Mouse (Mus musculus) spleen, postnatal 14 days (tissue): ENCODE measurements around the gene Ttyh3.

Experiments
- DNase-seq, 2 experiments: peaks; one replicate each; pipeline ENCODE4 v3.0.0; 2021 to 2022; ENCODE audit warnings: low spot score in 2 of 2

Gene Ttyh3

DNA sequence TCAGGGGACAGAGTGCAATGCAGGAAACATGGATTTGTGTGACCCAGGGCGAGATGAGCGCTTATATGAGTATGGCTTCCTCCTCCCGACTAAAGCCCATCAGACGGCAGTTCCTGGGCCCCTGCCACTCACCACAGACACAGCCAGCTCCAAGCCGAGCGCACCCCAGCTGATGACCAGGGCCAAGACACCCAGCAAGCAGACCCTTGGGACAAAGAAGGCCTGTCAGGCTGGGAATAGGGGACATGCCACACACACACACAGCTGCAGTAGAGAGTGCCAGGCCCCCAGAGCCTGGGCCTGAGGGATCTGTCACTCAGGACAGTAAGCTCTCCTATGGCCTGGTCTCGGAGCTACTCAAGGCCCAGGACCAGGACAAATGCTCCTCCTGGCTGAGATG is 15.4 kb downstream of the Ttyh3 start:
- DNase-seq = no peak

DNA sequence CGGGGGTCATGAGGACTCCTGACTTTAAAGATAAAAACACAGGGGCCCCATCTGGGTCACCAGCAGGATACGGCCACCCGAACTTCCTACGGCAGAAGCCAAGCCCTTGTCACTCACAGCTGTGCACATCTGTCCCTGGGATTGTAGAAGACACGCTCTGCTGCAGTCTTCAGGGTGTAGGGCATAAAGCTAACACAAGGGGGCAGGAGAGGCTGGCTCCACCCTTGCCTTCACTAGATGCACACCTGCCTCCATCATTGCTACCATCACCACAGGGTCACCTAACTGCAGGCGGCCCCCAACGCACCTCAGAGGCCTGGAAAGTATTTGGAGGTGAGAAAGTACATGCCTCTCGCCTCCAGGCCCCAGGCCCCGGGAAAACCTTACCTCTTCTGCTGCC is 19.8 kb downstream of the Ttyh3 start:
- no peak for DNase-seq

DNA sequence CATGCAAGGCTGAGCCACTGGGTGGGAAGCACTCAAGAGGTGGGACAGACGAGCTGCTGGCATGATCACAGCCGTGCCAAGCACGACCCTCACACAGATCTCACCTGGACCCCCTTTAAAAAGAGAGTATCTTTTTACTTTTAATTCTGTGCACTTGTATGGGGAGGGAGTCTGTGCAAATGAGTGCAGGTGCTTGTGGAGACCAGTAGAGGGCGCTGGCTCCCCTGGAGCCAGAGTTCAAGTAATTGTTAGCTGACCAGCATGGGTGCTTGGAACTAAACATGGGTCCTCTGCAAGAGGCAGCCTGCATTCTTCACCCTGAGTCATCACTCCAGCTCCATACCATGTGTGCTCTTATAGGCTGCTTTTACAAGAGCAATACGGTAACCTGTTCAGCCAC is 21.3 kb downstream of the Ttyh3 start:
- DNase-seq = no peak

DNA sequence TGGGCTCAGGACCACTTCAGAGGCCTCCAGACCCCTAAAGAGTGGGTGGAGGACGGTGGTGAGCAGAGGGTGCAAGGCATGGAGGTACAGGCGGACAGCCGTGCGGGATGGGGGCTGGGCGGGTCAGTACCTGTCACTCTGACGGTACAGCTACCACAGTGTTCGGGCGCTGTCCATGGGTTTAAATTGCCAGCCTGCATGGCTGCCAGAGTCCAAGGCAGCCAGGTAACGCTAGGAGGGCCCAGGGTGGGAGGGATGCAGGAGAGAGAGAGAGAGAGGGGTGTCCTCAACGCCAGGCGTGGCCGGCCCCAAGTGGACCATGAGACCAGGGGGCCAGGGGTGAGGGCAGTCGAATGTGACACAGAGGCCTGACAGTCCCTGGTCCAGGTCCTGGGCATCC is 23.9 kb downstream of the Ttyh3 start:
- DNase-seq = no peak

DNA sequence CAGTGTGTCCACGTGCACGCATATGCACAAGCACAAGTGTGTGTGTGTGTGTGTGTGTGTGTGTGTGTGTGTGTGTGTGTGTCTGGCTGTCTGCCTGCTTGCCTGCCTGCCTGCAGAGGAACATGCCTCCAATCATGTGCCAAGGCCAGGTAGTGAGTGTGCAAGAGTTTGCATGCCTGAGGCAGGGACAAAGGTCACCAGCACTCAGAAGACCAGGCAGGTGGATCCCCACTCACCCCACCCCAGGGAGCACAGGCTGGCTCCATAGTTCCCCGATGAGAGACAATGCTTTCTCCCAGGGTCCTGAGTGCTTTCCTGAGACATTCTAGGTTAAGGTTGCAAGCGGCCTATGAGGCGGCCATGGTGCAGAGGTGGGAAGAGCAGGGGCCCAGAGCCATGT is 24.6 kb downstream of the Ttyh3 start:
- DNase-seq = no peak

DNA sequence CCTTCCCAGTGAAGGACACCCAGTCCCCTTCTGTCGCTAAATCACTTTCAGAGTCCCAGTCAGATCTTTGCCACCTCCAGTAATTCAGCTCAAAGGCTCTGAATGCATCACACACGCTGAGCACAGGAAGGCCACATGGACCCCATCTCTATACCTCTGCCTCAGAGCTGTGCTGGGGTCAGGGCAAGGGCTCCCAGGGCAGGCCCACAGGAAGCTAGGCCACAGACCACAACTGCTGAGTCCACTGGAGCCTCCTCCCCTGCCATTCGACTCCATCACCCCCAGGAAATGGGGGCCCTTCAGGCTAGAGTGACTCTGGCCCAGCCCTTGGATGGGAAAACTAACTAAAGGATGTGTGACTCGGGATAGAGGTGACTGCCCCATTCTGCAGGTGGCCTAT is 25.0 kb downstream of the Ttyh3 start:
- no peak for DNase-seq

DNA sequence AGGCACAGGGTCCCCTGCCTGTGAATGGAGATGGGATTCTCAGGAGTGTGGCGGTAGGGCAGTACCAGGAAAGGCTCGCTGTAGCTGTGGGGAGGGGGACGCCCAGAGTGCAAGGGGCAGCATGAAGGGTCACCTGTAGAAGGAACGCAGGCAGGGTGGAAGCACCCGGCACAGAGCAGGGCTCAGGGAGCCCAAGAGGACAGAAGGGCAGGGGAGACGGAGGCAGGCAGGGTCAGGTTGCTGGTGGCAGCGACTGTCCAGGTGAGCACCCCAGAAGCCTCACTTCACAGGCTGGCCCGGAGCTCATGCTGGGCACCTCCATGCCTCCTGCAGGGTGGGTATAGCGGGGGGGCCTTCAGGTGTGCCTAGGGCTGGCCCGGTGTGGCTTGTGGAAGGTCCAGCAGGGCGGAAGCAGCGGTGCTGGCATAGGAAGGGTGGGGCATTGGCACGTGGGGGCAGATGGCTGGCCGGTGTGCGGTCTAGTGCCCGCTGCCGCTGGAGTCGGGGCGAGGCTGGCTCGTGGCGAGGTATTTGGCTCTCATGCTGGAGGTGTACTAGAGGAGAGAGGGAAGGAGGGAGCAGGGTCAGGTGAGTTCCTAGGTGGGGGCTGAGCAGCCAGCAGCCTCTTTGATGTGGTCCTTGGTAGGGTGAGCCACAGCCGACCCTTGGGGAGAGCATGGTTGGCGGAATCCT is 25.7 kb downstream of the Ttyh3 start:
- DNase-seq = no peak

DNA sequence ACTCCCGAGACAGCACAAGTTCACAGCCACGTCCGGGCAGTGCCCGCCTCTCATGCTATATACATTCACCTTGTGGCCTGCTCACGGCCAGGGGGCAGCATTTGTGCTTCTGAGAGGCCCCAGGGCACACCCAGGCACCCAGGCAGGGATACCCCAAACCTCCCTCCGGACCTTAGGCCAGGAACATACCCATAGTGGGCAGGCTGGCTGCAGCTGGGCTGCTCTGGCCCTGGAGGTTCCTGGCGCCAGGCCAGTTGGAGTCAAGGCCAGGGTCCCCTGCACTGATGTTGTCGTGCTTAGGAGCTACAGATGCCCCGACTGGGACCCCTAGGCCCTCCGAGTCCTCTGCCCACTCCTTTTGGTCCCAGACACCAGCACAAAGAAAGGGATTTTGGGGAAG is 27.3 kb downstream of the Ttyh3 start:
- DNase-seq = no peak

DNA sequence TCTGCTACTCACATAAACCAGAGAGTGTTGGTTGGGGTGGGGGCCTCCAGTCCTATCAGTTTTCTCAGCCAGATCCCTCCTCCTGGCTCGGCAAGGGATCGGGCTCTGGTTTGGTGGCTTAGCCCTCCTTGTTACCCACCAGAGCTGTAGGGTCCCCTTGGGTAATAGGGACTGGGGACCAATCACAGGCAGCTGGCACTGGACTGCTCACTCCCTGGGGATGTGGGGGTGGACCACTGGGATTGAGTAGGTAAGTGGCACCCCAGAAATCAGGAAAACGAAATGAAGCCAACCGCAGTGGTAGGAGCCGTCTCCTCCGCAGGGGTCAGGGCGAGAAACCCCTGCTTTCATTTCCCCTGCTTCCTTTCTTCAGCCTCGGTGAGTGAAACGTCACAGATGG is 27.7 kb downstream of the Ttyh3 start:
- no peak for DNase-seq

DNA sequence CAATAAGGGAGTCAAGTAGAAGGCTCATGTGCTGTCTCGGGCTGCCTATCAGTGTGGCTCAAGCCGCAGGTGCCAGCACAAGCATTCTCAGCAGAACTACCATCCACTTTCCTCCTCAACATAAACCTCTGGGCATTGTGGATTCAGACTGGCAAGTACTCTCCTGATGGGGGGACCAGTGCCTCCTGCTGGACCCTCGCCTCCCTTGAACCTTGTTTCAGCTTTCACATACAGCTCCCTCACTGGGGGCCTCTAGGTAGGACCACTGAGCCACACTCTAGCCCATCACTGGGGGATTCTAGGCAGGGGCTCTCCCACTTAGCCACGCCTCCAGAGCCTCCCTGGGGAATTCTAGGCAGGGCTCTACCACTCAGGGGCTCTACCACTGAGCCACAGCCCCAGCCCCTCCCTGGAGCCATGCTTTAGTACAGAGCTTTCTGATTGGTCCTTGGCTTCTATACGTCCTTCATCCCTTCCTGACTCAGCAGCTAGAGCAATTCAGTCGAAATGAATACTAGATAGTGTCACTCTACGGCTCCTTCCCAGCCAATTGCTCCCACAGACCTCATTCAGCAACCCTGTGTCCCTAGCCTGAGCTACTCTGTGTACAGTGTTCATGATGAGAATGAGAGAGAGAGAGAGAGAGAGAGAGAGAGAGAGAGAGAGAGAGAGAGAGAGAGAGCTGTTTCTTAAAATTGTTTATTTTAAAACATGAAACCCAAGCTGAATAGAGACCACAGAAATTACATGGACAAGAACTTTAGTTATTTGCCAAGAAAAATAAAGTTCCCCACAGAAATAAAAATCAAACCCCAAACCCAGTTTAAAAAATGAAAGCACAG is 28.7 kb downstream of the Ttyh3 start:
- no peak for DNase-seq

DNA sequence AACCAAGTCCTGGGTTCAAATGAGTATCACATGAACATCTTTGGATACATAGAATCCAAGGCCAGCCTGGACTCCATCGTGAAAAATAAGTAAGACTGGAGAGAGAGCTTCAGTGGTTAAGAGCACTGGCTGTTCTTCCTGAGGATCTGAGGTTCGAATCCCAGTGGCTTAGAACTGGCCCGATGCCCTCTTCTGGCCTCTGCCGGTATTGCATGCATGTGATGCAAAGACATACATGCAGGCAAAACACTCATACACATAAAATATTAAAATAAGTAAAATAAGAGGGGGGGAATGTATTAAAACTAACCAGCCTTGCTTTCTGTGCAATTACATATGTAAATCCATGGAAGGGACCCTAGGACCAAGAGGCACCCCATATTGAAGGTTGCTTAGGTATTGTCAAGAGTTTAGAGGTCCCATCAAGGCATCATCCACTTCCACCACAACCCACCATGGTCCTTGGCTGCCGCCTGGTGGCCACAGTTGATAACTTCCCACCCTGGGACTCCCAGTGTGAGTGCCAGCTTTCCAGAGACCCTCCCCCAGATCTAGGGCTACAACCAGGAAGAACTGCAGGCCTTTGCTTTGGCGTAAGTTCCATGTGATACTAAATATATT is 29.6 kb downstream of the Ttyh3 start:
- DNase-seq = peak; percentile 71 to 83

DNA sequence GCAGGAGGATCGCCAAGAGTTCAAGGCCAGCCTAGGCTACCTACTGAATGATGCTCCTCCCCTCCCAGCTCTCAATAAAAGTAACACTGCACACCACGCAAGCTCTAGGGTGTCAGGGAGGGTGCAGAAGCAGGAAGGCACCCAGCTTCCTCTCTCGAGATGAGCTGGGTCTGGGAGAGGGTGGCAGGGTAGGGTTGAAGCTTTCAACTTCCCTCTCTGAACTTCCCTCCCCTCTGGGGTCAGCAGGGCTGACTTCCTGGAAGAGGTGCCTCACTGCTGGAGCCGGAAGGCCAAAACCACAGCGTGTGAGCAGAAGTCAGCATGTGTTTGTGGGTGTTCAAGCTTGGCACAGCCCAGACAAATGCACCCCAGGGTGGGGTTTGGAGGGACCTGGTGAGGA is 31.1 kb downstream of the Ttyh3 start:
- peak; percentile 60 to 66 for DNase-seq

DNA sequence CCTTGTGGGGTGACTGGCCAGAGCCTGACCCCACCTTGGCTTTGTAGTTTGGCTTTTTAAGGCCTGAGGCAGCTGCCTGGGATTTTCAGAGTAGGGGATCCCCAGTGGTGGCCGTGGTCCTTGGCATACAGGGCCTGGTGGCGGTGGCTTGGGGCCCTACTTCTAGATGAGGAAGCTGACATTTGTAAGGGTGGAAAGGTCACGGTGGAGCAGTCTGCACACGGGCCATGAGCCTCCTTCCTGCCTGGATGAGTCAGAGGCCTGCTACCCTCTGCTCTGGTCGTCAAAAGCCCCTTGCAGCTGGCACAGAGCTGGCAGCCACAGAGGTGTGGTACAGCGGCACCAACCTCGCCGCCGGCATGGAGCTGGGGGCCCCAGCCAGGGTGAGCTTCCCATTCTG is 32.1 kb downstream of the Ttyh3 start:
- no peak for DNase-seq

DNA sequence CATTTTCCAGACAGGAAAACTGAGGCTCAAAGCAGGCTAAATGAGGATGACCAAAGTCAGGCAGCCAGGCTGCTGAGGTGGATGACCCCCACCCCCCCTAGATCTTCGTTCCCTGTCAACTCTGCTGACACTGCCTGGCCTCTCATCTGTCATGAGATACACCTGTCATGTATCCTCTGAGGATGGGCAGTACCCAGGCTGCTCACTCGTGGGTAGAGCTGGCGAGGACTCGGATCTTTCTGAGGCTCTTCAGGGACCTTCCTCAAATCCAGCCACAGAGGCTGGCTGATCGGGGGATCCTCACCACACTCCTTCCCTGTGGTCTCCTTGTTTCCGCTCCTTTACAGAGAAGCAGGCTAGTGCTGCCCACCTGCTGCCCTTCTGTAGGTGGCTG is 32.7 kb downstream of the Ttyh3 start:
- no peak for DNase-seq

DNA sequence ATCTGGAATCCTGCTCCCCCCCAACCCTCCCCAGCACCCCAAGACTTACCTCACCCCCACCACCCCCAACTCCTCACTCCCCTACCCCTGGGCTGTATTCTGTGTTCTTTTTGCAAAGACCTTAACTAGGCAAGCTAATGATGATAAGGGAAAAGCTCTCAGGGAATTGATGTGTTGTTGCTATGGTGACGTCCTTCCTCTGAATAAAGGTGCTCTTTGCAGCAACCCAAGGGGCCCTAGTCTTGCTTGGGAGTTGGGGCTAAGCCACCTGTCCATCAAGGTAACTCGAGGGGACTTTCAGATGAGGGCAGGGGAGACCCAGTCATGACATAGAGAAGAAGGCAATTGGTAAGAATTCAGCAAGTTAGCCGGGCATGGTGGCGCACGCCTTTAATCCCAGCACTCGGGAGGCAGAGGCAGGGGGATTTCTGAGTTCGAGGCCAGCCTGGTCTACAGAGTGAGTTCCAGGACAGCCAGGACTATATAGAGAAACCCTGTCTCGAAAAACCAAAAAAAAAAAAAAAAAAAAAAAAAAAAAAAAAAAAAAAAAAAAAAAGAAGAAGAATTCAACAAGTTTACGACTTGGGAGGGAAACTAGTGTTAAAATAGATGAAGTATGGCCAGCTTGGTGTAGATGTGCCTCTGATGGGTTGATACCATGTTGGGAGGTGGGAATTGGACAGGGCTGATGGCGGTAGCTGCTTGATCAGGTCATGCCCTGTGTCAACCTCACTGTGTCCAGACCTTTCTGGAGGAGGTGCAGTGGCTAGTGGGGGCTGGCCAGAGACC is 33.3 kb downstream of the Ttyh3 start:
- no peak for DNase-seq

DNA sequence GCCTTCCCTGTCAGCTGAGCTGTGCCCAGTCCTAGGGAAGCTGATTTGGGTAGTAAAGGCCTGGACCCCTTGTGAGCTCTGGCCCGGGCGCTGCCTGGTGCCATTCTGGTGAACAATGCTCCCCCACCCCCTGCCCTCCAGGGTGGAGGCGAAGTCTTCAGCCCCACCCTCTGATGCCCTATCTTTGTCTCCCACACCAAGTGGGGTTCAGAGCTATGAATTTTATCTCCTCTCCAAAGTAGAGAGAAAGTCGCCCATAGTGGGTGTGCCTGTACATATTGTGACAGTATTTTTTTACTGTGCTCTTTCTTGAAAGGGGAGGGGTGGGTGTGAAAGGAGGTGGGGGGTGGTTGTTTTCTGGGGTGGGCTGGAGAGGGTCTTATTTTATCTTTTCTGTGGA is 34.0 kb downstream of the Ttyh3 start:
- no peak for DNase-seq

DNA sequence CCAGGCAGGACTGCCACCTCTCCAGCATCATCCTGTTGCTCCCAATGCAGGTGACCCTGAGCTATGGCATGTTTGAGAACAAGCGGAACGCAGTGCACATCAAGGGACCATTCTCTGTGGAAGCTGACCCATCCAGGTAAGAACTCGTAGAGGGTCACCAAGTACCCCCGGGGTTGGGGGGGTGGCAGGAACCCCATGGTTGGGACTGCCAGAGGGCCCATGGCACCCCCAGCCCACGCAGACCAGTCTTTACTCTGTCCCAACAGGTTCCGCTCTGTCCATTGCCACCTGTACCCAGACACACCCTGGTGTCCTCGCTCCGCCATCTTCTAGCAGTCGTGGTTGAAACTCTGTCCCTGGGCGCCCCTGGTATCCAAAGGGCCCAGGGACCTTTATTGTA is 34.7 kb downstream of the Ttyh3 start:
- DNase-seq = no peak

DNA sequence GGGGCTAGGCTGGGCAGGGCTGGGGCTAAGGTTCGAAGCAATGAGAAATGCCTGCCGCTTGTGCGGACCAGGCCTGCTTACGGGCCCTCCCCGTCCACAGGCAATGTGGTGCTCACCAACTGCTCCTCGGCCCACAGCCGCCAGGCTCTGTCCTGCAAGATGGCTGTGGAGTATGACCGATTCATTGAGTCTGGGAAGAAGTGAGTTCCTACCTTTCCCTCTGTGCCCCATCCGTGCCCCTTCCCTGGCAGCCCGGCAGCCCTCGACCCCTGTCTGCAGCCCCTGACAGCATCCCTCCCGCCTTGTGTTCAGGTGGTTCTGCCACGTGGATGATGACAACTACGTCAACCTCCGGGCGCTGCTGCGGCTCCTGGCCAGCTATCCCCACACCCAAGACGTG is 36.6 kb downstream of the Ttyh3 start:
- DNase-seq = no peak

DNA sequence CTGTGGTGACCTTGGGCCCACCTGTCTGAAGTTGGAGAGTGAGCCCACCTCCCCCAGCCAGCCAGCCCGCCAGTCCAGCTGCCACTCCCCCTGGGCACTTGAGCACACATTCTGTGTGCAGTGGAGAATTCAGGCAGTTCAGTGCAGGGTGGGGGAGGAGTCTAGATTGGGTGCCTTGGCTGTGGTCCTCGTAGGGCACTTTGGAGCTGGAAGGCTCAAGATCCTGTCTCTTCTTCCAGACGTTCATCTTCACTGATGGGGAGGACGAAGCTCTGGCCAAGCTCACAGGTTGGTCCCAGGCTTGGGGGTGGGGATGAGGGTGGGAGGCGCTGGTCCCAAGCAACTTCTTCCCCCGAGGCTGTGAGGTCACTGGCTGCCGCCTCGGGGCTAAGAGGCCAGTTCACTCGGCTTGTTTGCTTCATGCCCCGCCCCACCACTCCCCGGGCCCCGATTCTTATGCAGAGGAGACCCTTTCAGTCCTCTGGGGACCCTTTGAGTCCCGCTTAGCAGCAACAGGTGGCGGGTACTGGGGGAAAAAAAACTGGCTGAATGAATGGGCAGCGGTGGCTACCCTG is 37.1 kb downstream of the Ttyh3 start:
- DNase-seq = no peak

DNA sequence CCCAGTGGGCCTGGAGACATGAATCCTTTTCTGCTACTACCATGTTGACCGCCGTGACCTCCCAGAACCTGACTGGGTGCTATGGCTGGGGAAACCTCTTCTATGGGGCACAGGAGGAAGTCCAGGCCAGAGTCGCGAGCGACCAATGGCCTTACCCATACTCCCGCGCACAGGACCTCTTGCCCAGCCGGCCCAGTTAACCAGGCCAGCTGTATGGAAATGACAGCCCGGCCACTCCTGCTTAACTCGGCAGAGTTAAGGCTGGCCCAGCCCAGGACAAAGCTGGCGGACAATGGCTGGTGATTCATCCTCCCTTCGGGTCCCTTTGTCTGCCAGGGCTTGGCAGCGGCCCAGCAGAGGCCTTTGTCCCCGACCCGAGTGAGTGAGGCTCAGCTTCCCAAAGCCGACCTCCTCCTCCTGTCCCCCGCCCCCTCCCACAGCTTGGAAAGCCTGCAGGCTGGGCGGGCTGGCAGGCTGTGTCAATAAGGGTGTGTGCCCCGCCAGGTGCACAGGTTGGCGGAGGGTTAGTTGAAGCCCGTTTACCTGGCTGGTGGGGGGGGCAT is 37.7 kb downstream of the Ttyh3 start:
- no peak for DNase-seq

DNA sequence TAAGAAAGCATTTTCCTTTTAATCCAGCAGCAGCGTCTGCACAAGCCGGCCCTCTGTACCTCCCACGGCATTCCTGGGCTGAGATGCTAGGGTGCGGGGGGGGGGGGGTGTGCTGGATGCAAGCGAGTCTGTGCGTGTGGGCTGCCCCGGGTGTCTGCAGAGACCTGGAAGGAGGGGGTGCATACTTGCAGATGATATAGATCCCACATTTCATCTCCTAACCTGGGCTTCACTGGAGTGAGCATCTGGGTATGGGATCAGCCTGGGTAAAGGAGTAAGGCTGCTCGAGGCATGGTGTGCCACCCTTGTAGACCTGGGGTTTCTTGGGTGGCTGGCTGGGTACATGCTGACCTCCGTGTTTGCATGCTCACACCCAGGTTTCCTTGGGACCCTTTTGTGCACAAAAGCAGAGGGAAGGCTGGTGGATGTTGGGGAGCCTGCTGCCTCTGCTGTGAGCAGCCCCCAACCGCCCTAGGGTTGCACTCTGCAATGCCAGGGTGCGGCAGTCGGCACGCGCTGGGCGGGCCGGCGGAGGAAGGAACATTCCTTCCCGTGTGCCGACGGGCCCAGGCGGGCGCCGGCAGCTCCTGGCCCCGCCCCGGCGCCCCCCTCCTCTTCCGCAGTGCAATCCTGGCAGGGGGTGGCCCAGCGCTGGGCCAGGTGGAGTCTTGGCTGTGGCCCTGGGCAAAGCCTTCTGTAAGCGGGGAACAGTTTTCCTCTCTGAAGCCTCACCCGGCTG is 38.4 kb downstream of the Ttyh3 start:
- no peak for DNase-seq
